Comparison of ENCODE assay signal across 8 mouse cellular contexts in genomic region chr4:130791811-130792375, GRCm38 (mm10). TPM values are rescaled to one million over a fixed set of nuclear protein-coding genes. Genes with fewer than 3 reads are reported as not detected.
DNase-seq lines count a peak whose midpoint lies in the region; ATAC-seq lines count a peak whose summit lies in the region.

No protein-coding gene starts in this region.

- H3K36me3 ChIP-seq in heart, embryonic 15.5 days, result no peaks in the 10 kb centered on the region
- no peaks in the 10 kb centered on the region for H3K36me3 ChIP-seq in midbrain, embryonic 10.5 days

- ATAC-seq in heart, embryonic 15.5 days (replicated peaks; ENCODE audit: insufficient number of reproducible peaks, insufficient read depth, low FRiP score, low read depth), result no peak

- H3K27me3 ChIP-seq in heart, embryonic 15.5 days, result 0 out of 2 replicates have a peak, but pooled peaks cover 3% of the 10 kb centered on the region
- peaks cover 50% of the 10 kb centered on the region for H3K27me3 ChIP-seq in midbrain, embryonic 10.5 days (ENCODE audit: low read depth, poor library complexity, severe bottlenecking)

- peak overlapping the region; percentile 96 for H3K9ac ChIP-seq in heart, embryonic 15.5 days

- no peaks in the 10 kb centered on the region for H3K9me3 ChIP-seq in heart, embryonic 15.5 days (replicated peaks)
- no peaks in the 10 kb centered on the region for H3K9me3 ChIP-seq in midbrain, embryonic 10.5 days (replicated peaks)

- H3K4me2 ChIP-seq in heart, embryonic 15.5 days, result peak overlapping the region; percentile 99

- H3K4me1 ChIP-seq in heart, embryonic 15.5 days (replicated peaks), result peaks cover 35% of the 10 kb centered on the region
- peaks cover 33% of the 10 kb centered on the region for H3K4me1 ChIP-seq in midbrain, embryonic 10.5 days

- H3K27ac ChIP-seq in heart, embryonic 15.5 days, result peak overlapping the region; percentile 66; the same call in 1 of the 2 replicates
- H3K27ac ChIP-seq in midbrain, embryonic 10.5 days (replicated peaks), result peak overlapping the region; percentile 95

- DNase-seq in adrenal gland, postnatal 10 days, result peak; percentile 37
- DNase-seq in adrenal gland, postnatal 25 days, result no peak
- DNase-seq in ovary, postnatal 36 days (ENCODE audit: low spot score), result peak; percentile 32
- no peak for DNase-seq in ovary, postnatal 14 days (ENCODE audit: low spot score)
- peak; percentile 59 for DNase-seq in midbrain, embryonic 10.5 days (ENCODE audit: low spot score)
- DNase-seq in spleen, postnatal 4 days (ENCODE audit: low spot score in 2 of 2), result no peak
- DNase-seq in ovary, postnatal 10 days (ENCODE audit: low spot score), result no peak

- 9% methylated on average over 19 of the region's 19 CpGs for WGBS in heart, embryonic 15.5 days
- 9% methylated on average over 19 of the region's 19 CpGs for WGBS in midbrain, embryonic 10.5 days

- peak overlapping the region; percentile 88 for H3K4me3 ChIP-seq in heart, embryonic 15.5 days
- peak overlapping the region; percentile 95 for H3K4me3 ChIP-seq in midbrain, embryonic 10.5 days

RNA-seq across cellular contexts. Expression of gene Sdc3, which starts 0.4 kb away (rescaled TPM):
- 100 to 1,000 TPM; 149 to 179 TPM for total RNA-seq in adrenal gland, postnatal 10 days (2021)
- 425 and 496 TPM in 2 replicates for total RNA-seq in adrenal gland, postnatal 25 days (2021)
- 18.4 and 28.4 TPM in 2 replicates for polyA plus RNA-seq in heart, embryonic 15.5 days (2015; fragmentation: Nextera tagmentation; extraction: Ambion mirVana)
- polyA plus RNA-seq in midbrain, embryonic 10.5 days (2016; fragmentation: Nextera tagmentation; extraction: Ambion mirVana), result 21.3 and 28.5 TPM in 2 replicates

Comparison
In these comparisons a context has a peak if more than half of its experiments do, and no peak if none do; other contexts are left out.
1. DNase-seq: peak in adrenal gland, postnatal 10 days (single experiment), ovary, postnatal 36 days (single experiment) and midbrain, embryonic 10.5 days (single experiment); none in adrenal gland, postnatal 25 days (single experiment), ovary, postnatal 14 days (single experiment), spleen, postnatal 4 days (0 of 2) and ovary, postnatal 10 days (single experiment).